In genomic region chr3:127446173-127446572, GRCm38 (mm10) we compare ENCODE assay signal across 8 mouse cellular contexts. TPM values are rescaled to one million over a fixed set of nuclear protein-coding genes. Genes with fewer than 3 reads are reported as not detected.
DNase-seq lines count a peak whose midpoint lies in the region; TF ChIP-seq lines count a peak whose summit lies in the region.

No protein-coding gene starts in this region.

- H3K27me3 ChIP-seq in MEL (ENCODE audit: control insufficient read depth in 1 of 2, insufficient read depth in 2 of 2, low read length in 2 of 2) = no peaks in the 10 kb centered on the region

- intact Hi-C loops in heart, postnatal 14 days (cut with DNase I) = loop anchor here (5.0 kb wide), 1 partner anchor 124 kb away; no protein-coding TSS in a partner anchor

- peak; percentile 49 to 88 (median 73) for TF ChIP-seq CTCF in MEL (IDR thresholded peaks at IDR 0.05 in 2 of 3, conservative IDR thresholded peaks at IDR 0.05 in 1 of 3; ENCODE audit: control insufficient read depth in 1 of 3, insufficient read depth in 1 of 3, low read depth in 2 of 3, low read length in 3 of 3, poor library complexity in 1 of 3, severe bottlenecking in 1 of 3)
- peak; percentile 22; the same call in 1 of the 2 replicates for TF ChIP-seq CTCF in embryonic fibroblast, embryonic 13.5 days (IDR thresholded peaks at IDR 0.05; ENCODE audit: borderline replicate concordance, insufficient read depth, low read length)

- no peak for TF ChIP-seq POLR2A in MEL (IDR thresholded peaks at IDR 0.05; ENCODE audit: control insufficient read depth in 1 of 2, insufficient read depth in 1 of 2, low read depth in 1 of 2, low read length in 2 of 2, poor library complexity in 1 of 2)
- TF ChIP-seq POLR2A in embryonic fibroblast, embryonic 13.5 days (IDR thresholded peaks at IDR 0.05; ENCODE audit: low read depth, low read length) = no peak

- H3K9me3 ChIP-seq in MEL (replicated peaks; ENCODE audit: insufficient read depth, low read length) = no peaks in the 10 kb centered on the region

- H3K4me1 ChIP-seq in MEL (ENCODE audit: control insufficient read depth in 1 of 2, insufficient read depth in 2 of 2, low read length in 2 of 2) = no peaks in the 10 kb centered on the region
- H3K4me1 ChIP-seq in embryonic fibroblast, embryonic 13.5 days (ENCODE audit: control insufficient read depth, insufficient read depth, low read length) = no peaks in the 10 kb centered on the region

- H3K4me3 ChIP-seq in MEL (ENCODE audit: control insufficient read depth in 1 of 2, insufficient read depth in 1 of 2, low read depth in 2 of 2, low read length in 2 of 2) = no peak overlapping the region
- no peak overlapping the region for H3K4me3 ChIP-seq in embryonic fibroblast, embryonic 13.5 days (ENCODE audit: insufficient read depth, low read length)

- peak; percentile 71 for TF ChIP-seq RAD21 in MEL (IDR thresholded peaks at IDR 0.05; ENCODE audit: low read depth, low read length)

- H3K79me2 ChIP-seq in MEL (ENCODE audit: control insufficient read depth, insufficient read depth, low read length, poor library complexity) = no peaks in the 10 kb centered on the region

- 0 out of 4 replicates have a peak, but pooled peaks cover 0 to under 1% of the 10 kb centered on the region in 2 experiments for H3K36me3 ChIP-seq in MEL (ENCODE audit: control insufficient read depth in 1 of 2, insufficient read depth in 2 of 2, low read length in 2 of 2)

- H3K27ac ChIP-seq in MEL (ENCODE audit: control insufficient read depth, low read depth, low read length) = no peak overlapping the region
- no peak overlapping the region for H3K27ac ChIP-seq in embryonic fibroblast, embryonic 13.5 days (ENCODE audit: insufficient read depth, low read length)

- H3K9ac ChIP-seq in MEL (ENCODE audit: control insufficient read depth, low read depth, low read length, poor library complexity, severe bottlenecking) = no peak overlapping the region

- peak; percentile 84 for DNase-seq in MEL (ENCODE audit: low read depth, low spot score)
- peak; percentile 27 to 48 for DNase-seq in adrenal gland, postnatal 4 days (ENCODE audit: low spot score in 2 of 2)
- DNase-seq in heart, postnatal 14 days = peak; percentile 59 to 69
- DNase-seq in layer of hippocampus, postnatal 25 days (ENCODE audit: extremely low spot score in 1 of 2, low spot score in 1 of 2) = peak; percentile 33 to 82
- peak; percentile 13 for DNase-seq in lung, postnatal 25 days (ENCODE audit: low spot score)
- DNase-seq in retina, postnatal 7 days (ENCODE audit: low read depth, low spot score) = peak; percentile 51
- DNase-seq in yolk sac, embryonic 10.5 days (ENCODE audit: low spot score) = no peak

- TF ChIP-seq EP300 in MEL (IDR thresholded peaks at IDR 0.05; ENCODE audit: low read depth in 1 of 2, low read length in 2 of 2) = no peak

TF ChIP-seq in MEL, 35 proteins besides CTCF, POLR2A, EP300 and RAD21:
- TF ChIP-seq SMC3 (IDR thresholded peaks at IDR 0.05; ENCODE audit: low read depth, low read length) (peak; percentile 84), ZNF384 (IDR thresholded peaks at IDR 0.05; ENCODE audit: low read depth, low read length) (0 out of 2 replicates have a peak, but pooled peaks have one; percentile 25), ZC3H11A (IDR thresholded peaks at IDR 0.05; ENCODE audit: low read depth, low read length) (peak; percentile 60), TCF12 (IDR thresholded peaks at IDR 0.05; ENCODE audit: low read depth, low read length) (no peak)

RNA-seq across cellular contexts. Expression of gene Ank2, which starts 53.0 kb away (rescaled TPM):
- 4.0 and 4.5 TPM in 2 replicates for total RNA-seq in MEL (2012; rRNA removed)
- polyA plus RNA-seq in MEL (2012; ENCODE audit: insufficient read depth in 1 of 2, insufficient read length in 2 of 2, low read depth in 1 of 2, low replicate concordance in 2 of 2, missing spikeins in 1 of 2) = 1 to 10 TPM in 1 of 2 experiments, not detected in 1; 2.7 TPM
- total RNA-seq in adrenal gland, postnatal 4 days (2021) = 10 to 100 TPM; 91.4 to 93.0 TPM
- polyA plus RNA-seq in embryonic fibroblast, embryonic 13.5 days (2011; ENCODE audit: insufficient read length, low read depth, missing spikeins) = 39.5 and 53.8 TPM in 2 replicates
- 100 to 1,000 TPM; 313 to 315 TPM for total RNA-seq in heart, postnatal 14 days (2021)
- 100 to 1,000 TPM; 675 to 811 TPM for total RNA-seq in layer of hippocampus, postnatal 25 days (2021)

Comparison
In these comparisons a context has a peak if more than half of its experiments do, and no peak if none do; other contexts are left out.
1. RNA of gene Ank2, which starts 53.0 kb away (total RNA-seq): 675 to 811 TPM in layer of hippocampus, postnatal 25 days, 313 to 315 TPM in heart, postnatal 14 days and 91.4 to 93.0 TPM in adrenal gland, postnatal 4 days; 4.0 to 4.5 TPM in MEL; every median in the first group is over 10 times any median in the second.